Mouse (Mus musculus): ENCODE results near the gene Ror1. TPM values are rescaled to one million over a fixed set of nuclear protein-coding genes. Genes with fewer than 3 reads are reported as not detected.

The Ror1 gene
- polyA plus RNA-seq, 1 experiment: 2.6 TPM

GRCm38 (mm10) chr4:100107593-100107992, 12.0 kb downstream of the Ror1 start:
- no peaks in the 10 kb centered on the region; the same call in 1 of the 2 replicates for H3K4me1 ChIP-seq (ENCODE audit: control insufficient read depth, insufficient read depth, low read length)
- no peak overlapping the region for H3K4me3 ChIP-seq (replicated peaks; ENCODE audit: extremely low read depth, low read depth, low read length)
- TF ChIP-seq CTCF (IDR thresholded peaks at IDR 0.05; ENCODE audit: insufficient read depth, low read length) (no peak), POLR2A (IDR thresholded peaks at IDR 0.05; ENCODE audit: borderline replicate concordance, extremely low read depth, low read depth, low read length) (no peak)
- no peak for DNase-seq
- 70% methylated on average over 9 of the region's 9 CpGs for WGBS

- DNase-seq: no peak
- TF ChIP-seq POLR2A (IDR thresholded peaks at IDR 0.05; ENCODE audit: borderline replicate concordance, extremely low read depth, low read depth, low read length) (no peak), CTCF (IDR thresholded peaks at IDR 0.05; ENCODE audit: insufficient read depth, low read length) (no peak)
- Histone ChIP-seq H3K4me3 (replicated peaks; ENCODE audit: extremely low read depth, low read depth, low read length) (no peak overlapping the region), H3K4me1 (ENCODE audit: control insufficient read depth, insufficient read depth, low read length) (no peaks in the 10 kb centered on the region; the same call in 1 of the 2 replicates)
- WGBS: 93% methylated on average over 4 of the region's 4 CpGs
Observed at GRCm38 (mm10) chr4:100108551-100108950, 13.0 kb downstream of the Ror1 start.

- no peaks in the 10 kb centered on the region for H3K4me1 ChIP-seq (ENCODE audit: control insufficient read depth, insufficient read depth, low read length)
- TF ChIP-seq POLR2A (IDR thresholded peaks at IDR 0.05; ENCODE audit: borderline replicate concordance, extremely low read depth, low read depth, low read length) (no peak), CTCF (IDR thresholded peaks at IDR 0.05; ENCODE audit: insufficient read depth, low read length) (no peak)
Observed at GRCm38 (mm10) chr4:100114148-100114547, 18.6 kb downstream of the Ror1 start.

GRCm38 (mm10) chr4:100116366-100116765, 20.8 kb downstream of the Ror1 start:
- Histone ChIP-seq H3K4me3 (replicated peaks; ENCODE audit: extremely low read depth, low read depth, low read length) (no peak overlapping the region), H3K4me1 (ENCODE audit: control insufficient read depth, insufficient read depth, low read length) (no peaks in the 10 kb centered on the region; the same call in 1 of the 2 replicates)
- no peak for TF ChIP-seq POLR2A (IDR thresholded peaks at IDR 0.05; ENCODE audit: borderline replicate concordance, extremely low read depth, low read depth, low read length)
- no peak for TF ChIP-seq CTCF (IDR thresholded peaks at IDR 0.05; ENCODE audit: insufficient read depth, low read length)
- 97% methylated on average over 3 of the region's 3 CpGs for WGBS
- DNase-seq: no peak

More at GRCm38 (mm10) chr4:100114148-100114547, 18.6 kb downstream of the Ror1 start:
- no peak for DNase-seq
- H3K4me3 ChIP-seq (replicated peaks; ENCODE audit: extremely low read depth, low read depth, low read length): no peak overlapping the region

GRCm38 (mm10) chr4:100118676-100119075, 23.1 kb downstream of the Ror1 start:
- no peaks in the 10 kb centered on the region; the same call in 1 of the 2 replicates for H3K4me1 ChIP-seq (ENCODE audit: control insufficient read depth, insufficient read depth, low read length)
- TF ChIP-seq CTCF (IDR thresholded peaks at IDR 0.05; ENCODE audit: insufficient read depth, low read length): no peak
- no peak for TF ChIP-seq POLR2A (IDR thresholded peaks at IDR 0.05; ENCODE audit: borderline replicate concordance, extremely low read depth, low read depth, low read length)
- no peak overlapping the region for H3K4me3 ChIP-seq (replicated peaks; ENCODE audit: extremely low read depth, low read depth, low read length)
- no peak for DNase-seq
- 66% methylated on average over 4 of the region's 4 CpGs for WGBS

GRCm38 (mm10) chr4:100119431-100119830, 23.8 kb downstream of the Ror1 start:
- H3K4me1 ChIP-seq (ENCODE audit: control insufficient read depth, insufficient read depth, low read length): no peaks in the 10 kb centered on the region; the same call in 1 of the 2 replicates
- DNase-seq: no peak
- 92% methylated on average over 1 of the region's 1 CpGs for WGBS
- no peak overlapping the region for H3K4me3 ChIP-seq (replicated peaks; ENCODE audit: extremely low read depth, low read depth, low read length)
- TF ChIP-seq POLR2A (IDR thresholded peaks at IDR 0.05; ENCODE audit: borderline replicate concordance, extremely low read depth, low read depth, low read length): no peak
- TF ChIP-seq CTCF (IDR thresholded peaks at IDR 0.05; ENCODE audit: insufficient read depth, low read length): no peak

- no peak for DNase-seq
- H3K4me1 ChIP-seq (ENCODE audit: control insufficient read depth, insufficient read depth, low read length): no peaks in the 10 kb centered on the region; the same call in 1 of the 2 replicates
- WGBS: 63% methylated on average over 5 of the region's 5 CpGs
- no peak overlapping the region for H3K4me3 ChIP-seq (replicated peaks; ENCODE audit: extremely low read depth, low read depth, low read length)
- TF ChIP-seq CTCF (IDR thresholded peaks at IDR 0.05; ENCODE audit: insufficient read depth, low read length) (no peak), POLR2A (IDR thresholded peaks at IDR 0.05; ENCODE audit: borderline replicate concordance, extremely low read depth, low read depth, low read length) (no peak)
Observed at GRCm38 (mm10) chr4:100120547-100120946, 25.0 kb downstream of the Ror1 start.

- TF ChIP-seq POLR2A (IDR thresholded peaks at IDR 0.05; ENCODE audit: borderline replicate concordance, extremely low read depth, low read depth, low read length): no peak
- TF ChIP-seq CTCF (IDR thresholded peaks at IDR 0.05; ENCODE audit: insufficient read depth, low read length): no peak
- Histone ChIP-seq H3K4me3 (replicated peaks; ENCODE audit: extremely low read depth, low read depth, low read length) (no peak overlapping the region), H3K4me1 (ENCODE audit: control insufficient read depth, insufficient read depth, low read length) (no peaks in the 10 kb centered on the region; the same call in 1 of the 2 replicates)
- WGBS: 95% methylated on average over 3 of the region's 3 CpGs
- DNase-seq: no peak
Observed at GRCm38 (mm10) chr4:100122436-100122835, 26.8 kb downstream of the Ror1 start.

GRCm38 (mm10) chr4:100123519-100123918, 27.9 kb downstream of the Ror1 start:
- no peak for DNase-seq
- TF ChIP-seq CTCF (IDR thresholded peaks at IDR 0.05; ENCODE audit: insufficient read depth, low read length): no peak
- 74% methylated on average over 3 of the region's 3 CpGs for WGBS
- Histone ChIP-seq H3K4me1 (ENCODE audit: control insufficient read depth, insufficient read depth, low read length) (no peaks in the 10 kb centered on the region; the same call in 1 of the 2 replicates), H3K4me3 (replicated peaks; ENCODE audit: extremely low read depth, low read depth, low read length) (no peak overlapping the region)

- peaks cover 2% of the 10 kb centered on the region; the same call in 1 of the 2 replicates for H3K4me1 ChIP-seq (ENCODE audit: control insufficient read depth, insufficient read depth, low read length)
- no peak for TF ChIP-seq POLR2A (IDR thresholded peaks at IDR 0.05; ENCODE audit: borderline replicate concordance, extremely low read depth, low read depth, low read length)
- TF ChIP-seq CTCF (IDR thresholded peaks at IDR 0.05; ENCODE audit: insufficient read depth, low read length): no peak
- no peak for DNase-seq
- no peak overlapping the region for H3K4me3 ChIP-seq (replicated peaks; ENCODE audit: extremely low read depth, low read depth, low read length)
Observed at GRCm38 (mm10) chr4:100124056-100124455, 28.5 kb downstream of the Ror1 start.

Measured in lung, adult 2 months (tissue).